ENCODE assay signal across 10 mouse cellular contexts in genomic region chr2:58737192-58737820, GRCm38 (mm10).
DNase-seq lines count a peak whose midpoint lies in the region; ATAC-seq and TF ChIP-seq lines count a peak whose summit lies in the region.
"Had no signal": no experiment of that assay in that cellular context is flagged by ENCODE, and none has a peak within 500 bp of the region (broad histone marks: within the 10 kb centered on the region; RNA-seq: fewer than 3 reads in every experiment).

No protein-coding gene starts in this region.

- TF ChIP-seq EP300 in lung, postnatal 0 days (IDR thresholded peaks at IDR 0.05), result no peak

- H3K27ac ChIP-seq in intestine, postnatal 0 days (ENCODE audit: low read depth, low read length), result no peak overlapping the region
- H3K27ac ChIP-seq in intestine, embryonic 16.5 days (ENCODE audit: low read length), result no peak overlapping the region
- H3K27ac ChIP-seq in lung, postnatal 0 days (ENCODE audit: low read length), result no peak overlapping the region
- H3K27ac ChIP-seq: embryonic facial prominence, embryonic 15.5 days had no signal

- peak; percentile 47; the same call in 1 of the 2 replicates for TF ChIP-seq CTCF in intestine, postnatal 0 days (IDR thresholded peaks at IDR 0.05; ENCODE audit: low read depth)
- peak; percentile 25; the same call in 1 of the 2 replicates for TF ChIP-seq CTCF in lung, postnatal 0 days (IDR thresholded peaks at IDR 0.05)
- TF ChIP-seq CTCF in brain, embryonic 14.5 days (IDR thresholded peaks at IDR 0.05; ENCODE audit: borderline replicate concordance, extremely low read depth, insufficient read depth, insufficient read length), result no peak

- no peak overlapping the region for H3K4me3 ChIP-seq in intestine, postnatal 0 days (ENCODE audit: low read depth, low read length)
- no peak overlapping the region for H3K4me3 ChIP-seq in intestine, embryonic 16.5 days (ENCODE audit: low read length)
- no peak overlapping the region for H3K4me3 ChIP-seq in lung, postnatal 0 days (ENCODE audit: low read depth, low read length)
- H3K4me3 ChIP-seq: embryonic facial prominence, embryonic 15.5 days had no signal

- H3K36me3 ChIP-seq in intestine, postnatal 0 days (ENCODE audit: control insufficient read depth, insufficient read depth), result no peaks in the 10 kb centered on the region
- no peaks in the 10 kb centered on the region for H3K36me3 ChIP-seq in intestine, embryonic 16.5 days (ENCODE audit: control insufficient read depth, insufficient read depth, low read length)
- H3K36me3 ChIP-seq in lung, postnatal 0 days (ENCODE audit: insufficient read depth, low read length), result no peaks in the 10 kb centered on the region
- H3K36me3 ChIP-seq: embryonic facial prominence, embryonic 15.5 days had no signal

- no peak overlapping the region for H3K4me2 ChIP-seq in intestine, postnatal 0 days (replicated peaks; ENCODE audit: low read depth)
- no peak overlapping the region for H3K4me2 ChIP-seq in intestine, embryonic 16.5 days (ENCODE audit: low read depth, low read length)
- H3K4me2 ChIP-seq in lung, postnatal 0 days (replicated peaks; ENCODE audit: low read depth, low read length), result no peak overlapping the region
- H3K4me2 ChIP-seq: embryonic facial prominence, embryonic 15.5 days had no signal

- 0 out of 2 replicates have a peak, but pooled peaks cover 3% of the 10 kb centered on the region for H3K9me3 ChIP-seq in intestine, postnatal 0 days (ENCODE audit: control insufficient read depth)
- no peaks in the 10 kb centered on the region for H3K9me3 ChIP-seq in intestine, embryonic 16.5 days (ENCODE audit: control insufficient read depth, low read length)
- no peaks in the 10 kb centered on the region for H3K9me3 ChIP-seq in lung, postnatal 0 days (ENCODE audit: low read length)
- H3K9me3 ChIP-seq: embryonic facial prominence, embryonic 15.5 days had no signal

- WGBS in intestine, postnatal 0 days, result 28% methylated on average over 4 of the region's 4 CpGs
- WGBS in intestine, embryonic 16.5 days, result 38% methylated on average over 4 of the region's 4 CpGs
- WGBS in lung, postnatal 0 days, result 34% methylated on average over 4 of the region's 4 CpGs

- no peaks in the 10 kb centered on the region for H3K4me1 ChIP-seq in intestine, postnatal 0 days (replicated peaks; ENCODE audit: control insufficient read depth, insufficient read depth, low read length)
- no peaks in the 10 kb centered on the region for H3K4me1 ChIP-seq in intestine, embryonic 16.5 days (ENCODE audit: control insufficient read depth, insufficient read depth, low read length)
- H3K4me1 ChIP-seq in lung, postnatal 0 days (ENCODE audit: insufficient read depth, low read depth, low read length), result no peaks in the 10 kb centered on the region
- H3K4me1 ChIP-seq: embryonic facial prominence, embryonic 15.5 days had no signal

- TF ChIP-seq POLR2A in brain, embryonic 14.5 days (IDR thresholded peaks at IDR 0.05; ENCODE audit: borderline replicate concordance, extremely low read depth, insufficient read depth, insufficient read length, poor library complexity, severe bottlenecking), result no peak

- no peak for ATAC-seq in intestine, postnatal 0 days
- ATAC-seq in intestine, embryonic 16.5 days, result no peak
- no peak for ATAC-seq in lung, postnatal 0 days
- ATAC-seq in megakaryocyte progenitor cell, adult 5-6 weeks (replicated peaks; ENCODE audit: poor library complexity), result no peak

- no peak overlapping the region for H3K9ac ChIP-seq in intestine, postnatal 0 days (ENCODE audit: low read depth, low read length)
- no peak overlapping the region for H3K9ac ChIP-seq in intestine, embryonic 16.5 days (ENCODE audit: low read depth, low read length)
- no peak overlapping the region for H3K9ac ChIP-seq in lung, postnatal 0 days (replicated peaks; ENCODE audit: low read depth)
- H3K9ac ChIP-seq: embryonic facial prominence, embryonic 15.5 days had no signal

- H3K27me3 ChIP-seq in intestine, postnatal 0 days (replicated peaks; ENCODE audit: control insufficient read depth, insufficient read depth, low read length), result no peaks in the 10 kb centered on the region
- no peaks in the 10 kb centered on the region for H3K27me3 ChIP-seq in intestine, embryonic 16.5 days (replicated peaks; ENCODE audit: control insufficient read depth, insufficient read depth, low read length)
- H3K27me3 ChIP-seq in lung, postnatal 0 days (replicated peaks; ENCODE audit: insufficient read depth, low read length), result no peaks in the 10 kb centered on the region
- H3K27me3 ChIP-seq: embryonic facial prominence, embryonic 15.5 days had no signal

- peak; percentile 72 for DNase-seq in lung, postnatal 0 days (ENCODE audit: low spot score)
- DNase-seq in lung, postnatal 25 days (ENCODE audit: low spot score), result no peak
- peak; percentile 53 for DNase-seq in brain, embryonic 14.5 days (ENCODE audit: low read depth)
- DNase-seq in right cerebral cortex, postnatal 25 days, result peak; percentile 13
- DNase-seq: heart, postnatal 4 days; thymus, adult 18-20 months had no signal
